Mouse (Mus musculus) heart, embryonic 14.5 days (tissue): Measurements from ENCODE around the gene Fads6. TPM values are rescaled to one million over a fixed set of nuclear protein-coding genes. Genes with fewer than 3 reads are reported as not detected.

ENCODE experiments used
- ATAC-seq: fragments of 200-750 bp; cut with Nextera tagmentation; 2 replicates; pipeline ENCODE4 v1.8.0; 2017; ENCODE audit warnings: low read depth, moderate TSS enrichment; ENCODE audit not compliant: insufficient number of reproducible peaks, insufficient read depth, low FRiP score
- H3K27ac ChIP-seq, 2 experiments: fragments of 200-500 bp in 1 of 2; fragments of 300-500 bp in 1 of 2; sonication (generic) in 1 of 2; replicated peaks in 1 of 2; 2 replicates each; pipeline ENCODE4 v1.5.1; 2012 to 2014; ENCODE audit warnings: low read depth in 2 of 2, low read length in 2 of 2, control low read depth in 1 of 2, mild to moderate bottlenecking in 1 of 2, mixed read lengths in 1 of 2; ENCODE audit not compliant: control insufficient read depth in 1 of 2, insufficient read depth in 1 of 2
- H3K27me3 ChIP-seq: fragments of 300-500 bp; sonication (generic); 2 replicates; pipeline ENCODE4 v1.6.1; 2014; ENCODE audit warnings: mild to moderate bottlenecking, low read length, control low read depth; ENCODE audit not compliant: control insufficient read depth, insufficient read depth
- H3K36me3 ChIP-seq: fragments of 300-500 bp; sonication (generic); 2 replicates; pipeline ENCODE4 v1.6.1; 2014; ENCODE audit warnings: mild to moderate bottlenecking, control low read depth, low read length, mixed read lengths; ENCODE audit not compliant: control insufficient read depth, insufficient read depth
- H3K4me1 ChIP-seq, 2 experiments: fragments of 200-500 bp in 1 of 2; fragments of 300-500 bp in 1 of 2; sonication (generic) in 1 of 2; 2 replicates each; pipeline ENCODE4 v1.6.1; 2012 to 2014; ENCODE audit warnings: low read length in 2 of 2, control low read depth in 1 of 2, mixed read lengths in 1 of 2; ENCODE audit not compliant: control insufficient read depth in 2 of 2, insufficient read depth in 2 of 2
- H3K4me2 ChIP-seq: fragments of 300-500 bp; sonication (generic); 2 replicates; pipeline ENCODE4 v1.6.1; 2014; ENCODE audit warnings: mild to moderate bottlenecking, low read length
- H3K4me3 ChIP-seq, 2 experiments: fragments of 200-500 bp in 1 of 2; fragments of 300-500 bp in 1 of 2; sonication (generic) in 1 of 2; 2 replicates each; pipeline ENCODE4 v1.5.1; 2012 to 2014; ENCODE audit warnings: low read length in 2 of 2, mild to moderate bottlenecking in 2 of 2, control low read depth in 1 of 2, low read depth in 1 of 2, moderate library complexity in 1 of 2; ENCODE audit not compliant: control insufficient read depth in 1 of 2, insufficient read depth in 1 of 2
- H3K9ac ChIP-seq: fragments of 300-500 bp; sonication (generic); 2 replicates; pipeline ENCODE4 v1.6.1; 2014; ENCODE audit warnings: mild to moderate bottlenecking, low read length
- H3K9me3 ChIP-seq: fragments of 300-500 bp; sonication (generic); 2 replicates; pipeline ENCODE4 v1.6.1; 2016; ENCODE audit warnings: low read length, control low read depth; ENCODE audit not compliant: control insufficient read depth
- WGBS: fragments of 180-500 bp; shearing (Covaris S2); extraction: QIAGEN DNeasy Blood & Tissue Kit; methylation state at CpG from one replicate; pipeline ENCODE4 v1.1.7; 2014; 5-methylcytosine and 5-hydroxymethylcytosine counted together
- polyA plus RNA-seq: library from polyadenylated mRNA; unstranded; fragments of >200 nt; fragmentation: Nextera tagmentation; extraction: Ambion mirVana; gene quantifications from 2 replicates; pipeline ENCODE4 v1.2.1, GENCODE M21; 2014

Fads6 gene
- polyA plus RNA-seq, 1 experiment from 2014 or later: 1.2 TPM

- Histone ChIP-seq H3K9me3 (no peaks in the 10 kb centered on the region), H3K4me1 (peaks cover 0 to 23% of the 10 kb centered on the region in 2 experiments; a peak in 3 of 4 replicates), H3K4me2 (peak overlapping the region; percentile 81), H3K27ac (no peak overlapping the region), H3K4me3 (peak overlapping the region; percentile 17 to 43), H3K9ac (peak overlapping the region; percentile 27), H3K36me3 (no peaks in the 10 kb centered on the region), H3K27me3 (peaks cover 84% of the 10 kb centered on the region)
- 0 out of 2 replicates have a peak, but pooled peaks have one; percentile 38 for ATAC-seq
- WGBS: 3% methylated on average over 63 of the region's 63 CpGs
Measured at GRCm38 (mm10) chr11:115249721-115250404, 47.6 kb downstream of the Fads6 start.

- Histone ChIP-seq H3K9ac (no peak overlapping the region), H3K4me3 (no peak overlapping the region), H3K27ac (no peak overlapping the region), H3K4me2 (no peak overlapping the region), H3K9me3 (no peaks in the 10 kb centered on the region), H3K36me3 (peaks cover 10% of the 10 kb centered on the region), H3K4me1 (peaks cover 0 to 23% of the 10 kb centered on the region in 2 experiments; a peak in 3 of 4 replicates), H3K27me3 (peaks cover 66% of the 10 kb centered on the region)
- no peak for ATAC-seq
- WGBS: 72% methylated on average over 6 of the region's 6 CpGs
Measured at GRCm38 (mm10) chr11:115247945-115248344, 49.5 kb downstream of the Fads6 start.

- no peak overlapping the region for H3K9ac ChIP-seq
- ATAC-seq: no peak
- peaks cover 10% of the 10 kb centered on the region for H3K36me3 ChIP-seq
- no peak overlapping the region for H3K4me3 ChIP-seq
- H3K27me3 ChIP-seq: peaks cover 58% of the 10 kb centered on the region
- H3K4me2 ChIP-seq: no peak overlapping the region
- H3K27ac ChIP-seq: no peak overlapping the region
- no peaks in the 10 kb centered on the region for H3K9me3 ChIP-seq
- WGBS: 18% methylated on average over 3 of the region's 3 CpGs
- peaks cover 0 to 23% of the 10 kb centered on the region in 2 experiments; a peak in 3 of 4 replicates for H3K4me1 ChIP-seq
Measured at GRCm38 (mm10) chr11:115247240-115247639, 50.2 kb downstream of the Fads6 start.

- Histone ChIP-seq H3K9me3 (no peaks in the 10 kb centered on the region), H3K27ac (no peak overlapping the region), H3K4me2 (no peak overlapping the region), H3K4me3 (no peak overlapping the region), H3K36me3 (peaks cover 12% of the 10 kb centered on the region), H3K9ac (no peak overlapping the region), H3K4me1 (peaks cover 0 to 23% of the 10 kb centered on the region in 2 experiments; a peak in 3 of 4 replicates), H3K27me3 (peaks cover 51% of the 10 kb centered on the region)
- WGBS: 71% methylated on average over 8 of the region's 8 CpGs
- no peak for ATAC-seq
Measured at GRCm38 (mm10) chr11:115246386-115246785, 51.1 kb downstream of the Fads6 start.

- ATAC-seq: no peak
Measured at GRCm38 (mm10) chr11:115244840-115245239, 52.6 kb downstream of the Fads6 start.

GRCm38 (mm10) chr11:115243783-115244182 is 53.7 kb downstream of the Fads6 start:
- peaks cover 0 to 13% of the 10 kb centered on the region in 2 experiments; a peak in 2 of 4 replicates for H3K4me1 ChIP-seq
- H3K9me3 ChIP-seq: no peaks in the 10 kb centered on the region
- H3K9ac ChIP-seq: no peak overlapping the region
- 76% methylated on average over 12 of the region's 12 CpGs for WGBS
- peaks cover 13% of the 10 kb centered on the region for H3K36me3 ChIP-seq
- no peak for ATAC-seq
- no peak overlapping the region for H3K27ac ChIP-seq
- no peak overlapping the region for H3K4me3 ChIP-seq
- H3K4me2 ChIP-seq: no peak overlapping the region
- peaks cover 26% of the 10 kb centered on the region for H3K27me3 ChIP-seq

More at GRCm38 (mm10) chr11:115244840-115245239, 52.6 kb downstream of the Fads6 start:
- Histone ChIP-seq H3K27ac (no peak overlapping the region), H3K27me3 (peaks cover 37% of the 10 kb centered on the region), H3K4me2 (no peak overlapping the region), H3K36me3 (peaks cover 13% of the 10 kb centered on the region), H3K4me3 (no peak overlapping the region), H3K9ac (no peak overlapping the region), H3K4me1 (peaks cover 0 to 16% of the 10 kb centered on the region in 2 experiments; a peak in 3 of 4 replicates), H3K9me3 (no peaks in the 10 kb centered on the region)
- 88% methylated on average over 8 of the region's 8 CpGs for WGBS

GRCm38 (mm10) chr11:115242746-115243145 is 54.7 kb downstream of the Fads6 start:
- H3K4me3 ChIP-seq: no peak overlapping the region
- ATAC-seq: no peak
- no peak overlapping the region for H3K27ac ChIP-seq
- WGBS: 83% methylated on average over 3 of the region's 3 CpGs
- H3K4me1 ChIP-seq: peaks cover 0 to 11% of the 10 kb centered on the region in 2 experiments; a peak in 2 of 4 replicates
- H3K9ac ChIP-seq: no peak overlapping the region
- no peaks in the 10 kb centered on the region for H3K9me3 ChIP-seq
- peaks cover 13% of the 10 kb centered on the region for H3K36me3 ChIP-seq
- no peak overlapping the region for H3K4me2 ChIP-seq
- peaks cover 16% of the 10 kb centered on the region; the same call in 1 of the 2 replicates for H3K27me3 ChIP-seq
